Mouse (Mus musculus): Measurements from ENCODE around the gene Dcaf5. TPM values are rescaled to one million over a fixed set of nuclear protein-coding genes. Genes with fewer than 3 reads are reported as not detected.

Gene Dcaf5
- polyA plus RNA-seq, 1 experiment from 2014 or later: 8.8 TPM

GRCm38 (mm10) chr12:80326047-80326446 is 110.4 kb downstream of the Dcaf5 start:
- Histone ChIP-seq H3K27ac (no peak overlapping the region), H3K9ac (no peak overlapping the region), H3K27me3 (replicated peaks) (no peaks in the 10 kb centered on the region), H3K4me2 (replicated peaks) (no peak overlapping the region), H3K9me3 (no peaks in the 10 kb centered on the region), H3K4me1 (replicated peaks) (peaks cover 32% of the 10 kb centered on the region), H3K4me3 (replicated peaks) (no peak overlapping the region), H3K36me3 (no peaks in the 10 kb centered on the region)
- no peak for ATAC-seq

GRCm38 (mm10) chr12:80324785-80325131 is 111.6 kb downstream of the Dcaf5 start:
- Histone ChIP-seq H3K27ac (0 out of 2 replicates have a peak overlapping the region, but pooled peaks have one; percentile 15), H3K9ac (no peak overlapping the region), H3K9me3 (no peaks in the 10 kb centered on the region), H3K36me3 (no peaks in the 10 kb centered on the region), H3K4me3 (replicated peaks) (no peak overlapping the region), H3K4me2 (replicated peaks) (no peak overlapping the region), H3K27me3 (replicated peaks) (no peaks in the 10 kb centered on the region), H3K4me1 (replicated peaks) (peaks cover 23% of the 10 kb centered on the region)
- peak; percentile 19; the same call in 1 of the 2 replicates for ATAC-seq
- 19% methylated on average over 1 of the region's 1 CpGs for WGBS

- peak; percentile 55 for ATAC-seq
- H3K4me3 ChIP-seq (replicated peaks): no peak overlapping the region
- 43% methylated on average over 9 of the region's 9 CpGs for WGBS
- H3K36me3 ChIP-seq: no peaks in the 10 kb centered on the region
- no peak overlapping the region for H3K9ac ChIP-seq
- 0 out of 2 replicates have a peak overlapping the region, but pooled peaks have one; percentile 15 for H3K27ac ChIP-seq
- no peak overlapping the region for H3K4me2 ChIP-seq (replicated peaks)
- no peaks in the 10 kb centered on the region for H3K9me3 ChIP-seq
- no peaks in the 10 kb centered on the region for H3K27me3 ChIP-seq (replicated peaks)
- H3K4me1 ChIP-seq (replicated peaks): peaks cover 20% of the 10 kb centered on the region; the same call in 1 of the 2 replicates
Measured at GRCm38 (mm10) chr12:80324051-80324784, 112.2 kb downstream of the Dcaf5 start.

GRCm38 (mm10) chr12:80323371-80324050 is 112.9 kb downstream of the Dcaf5 start:
- Histone ChIP-seq H3K9me3 (no peaks in the 10 kb centered on the region), H3K27ac (no peak overlapping the region), H3K36me3 (no peaks in the 10 kb centered on the region), H3K4me1 (replicated peaks) (peaks cover 25% of the 10 kb centered on the region), H3K27me3 (replicated peaks) (no peaks in the 10 kb centered on the region), H3K9ac (no peak overlapping the region), H3K4me2 (replicated peaks) (no peak overlapping the region), H3K4me3 (replicated peaks) (no peak overlapping the region)
- peak; percentile 21; the same call in 1 of the 2 replicates for ATAC-seq
- 61% methylated on average over 8 of the region's 8 CpGs for WGBS

- Histone ChIP-seq H3K4me2 (replicated peaks) (no peak overlapping the region), H3K9me3 (no peaks in the 10 kb centered on the region), H3K4me1 (replicated peaks) (peaks cover 27% of the 10 kb centered on the region), H3K36me3 (no peaks in the 10 kb centered on the region), H3K4me3 (replicated peaks) (no peak overlapping the region), H3K9ac (no peak overlapping the region), H3K27ac (no peak overlapping the region), H3K27me3 (replicated peaks) (no peaks in the 10 kb centered on the region)
- ATAC-seq: no peak
- 75% methylated on average over 6 of the region's 6 CpGs for WGBS
Measured at GRCm38 (mm10) chr12:80322494-80322893, 113.9 kb downstream of the Dcaf5 start.

- 71% methylated on average over 2 of the region's 2 CpGs for WGBS
- Histone ChIP-seq H3K27ac (no peak overlapping the region), H3K27me3 (replicated peaks) (no peaks in the 10 kb centered on the region), H3K4me2 (replicated peaks) (no peak overlapping the region), H3K4me1 (replicated peaks) (peaks cover 11% of the 10 kb centered on the region; the same call in 1 of the 2 replicates), H3K9ac (no peak overlapping the region), H3K9me3 (no peaks in the 10 kb centered on the region), H3K4me3 (replicated peaks) (no peak overlapping the region), H3K36me3 (no peaks in the 10 kb centered on the region)
- peak; percentile 71 for ATAC-seq
Measured at GRCm38 (mm10) chr12:80319062-80319461, 117.3 kb downstream of the Dcaf5 start.

GRCm38 (mm10) chr12:80315321-80315720 is 121.1 kb downstream of the Dcaf5 start:
- no peaks in the 10 kb centered on the region for H3K36me3 ChIP-seq
- H3K9ac ChIP-seq: no peak overlapping the region
- 93% methylated on average over 2 of the region's 2 CpGs for WGBS
- no peak overlapping the region for H3K4me3 ChIP-seq (replicated peaks)
- peaks cover 7% of the 10 kb centered on the region; the same call in 1 of the 2 replicates for H3K4me1 ChIP-seq (replicated peaks)
- no peaks in the 10 kb centered on the region for H3K27me3 ChIP-seq (replicated peaks)
- H3K9me3 ChIP-seq: no peaks in the 10 kb centered on the region
- no peak overlapping the region for H3K27ac ChIP-seq
- no peak for ATAC-seq
- H3K4me2 ChIP-seq (replicated peaks): no peak overlapping the region

GRCm38 (mm10) chr12:80311959-80312669 is 124.3 kb downstream of the Dcaf5 start:
- 53% methylated on average over 3 of the region's 3 CpGs for WGBS
- Histone ChIP-seq H3K9me3 (no peaks in the 10 kb centered on the region), H3K4me1 (replicated peaks) (no peaks in the 10 kb centered on the region), H3K9ac (no peak overlapping the region), H3K4me3 (replicated peaks) (no peak overlapping the region), H3K36me3 (no peaks in the 10 kb centered on the region), H3K27ac (no peak overlapping the region), H3K27me3 (replicated peaks) (no peaks in the 10 kb centered on the region), H3K4me2 (replicated peaks) (no peak overlapping the region)
- peak; percentile 96 for ATAC-seq

- WGBS: 42% methylated on average over 3 of the region's 3 CpGs
- no peaks in the 10 kb centered on the region for H3K36me3 ChIP-seq
- no peak overlapping the region for H3K4me3 ChIP-seq (replicated peaks)
- ATAC-seq: no peak
- no peak overlapping the region for H3K27ac ChIP-seq
- no peaks in the 10 kb centered on the region for H3K27me3 ChIP-seq (replicated peaks)
- no peaks in the 10 kb centered on the region for H3K9me3 ChIP-seq
- H3K4me2 ChIP-seq (replicated peaks): no peak overlapping the region
- H3K4me1 ChIP-seq (replicated peaks): no peaks in the 10 kb centered on the region
- H3K9ac ChIP-seq: no peak overlapping the region
Measured at GRCm38 (mm10) chr12:80307556-80307955, 128.8 kb downstream of the Dcaf5 start.

- Histone ChIP-seq H3K4me1 (replicated peaks) (no peaks in the 10 kb centered on the region), H3K4me2 (replicated peaks) (no peak overlapping the region), H3K27me3 (replicated peaks) (no peaks in the 10 kb centered on the region), H3K9me3 (no peaks in the 10 kb centered on the region), H3K27ac (no peak overlapping the region), H3K4me3 (replicated peaks) (no peak overlapping the region), H3K9ac (no peak overlapping the region), H3K36me3 (no peaks in the 10 kb centered on the region)
- ATAC-seq: no peak
- WGBS: 95% methylated on average over 3 of the region's 3 CpGs
Measured at GRCm38 (mm10) chr12:80304518-80304917, 131.9 kb downstream of the Dcaf5 start.

- no peaks in the 10 kb centered on the region for H3K27me3 ChIP-seq (replicated peaks)
Measured at GRCm38 (mm10) chr12:80300833-80301456, 135.5 kb downstream of the Dcaf5 start.

GRCm38 (mm10) chr12:80298714-80299113 is 137.7 kb downstream of the Dcaf5 start:
- WGBS: 50% methylated on average over 6 of the region's 6 CpGs
- no peaks in the 10 kb centered on the region for H3K27me3 ChIP-seq (replicated peaks)
- H3K4me1 ChIP-seq (replicated peaks): no peaks in the 10 kb centered on the region
- no peak overlapping the region for H3K4me2 ChIP-seq (replicated peaks)
- H3K27ac ChIP-seq: no peak overlapping the region
- H3K9ac ChIP-seq: no peak overlapping the region
- H3K36me3 ChIP-seq: no peaks in the 10 kb centered on the region
- no peaks in the 10 kb centered on the region for H3K9me3 ChIP-seq
- no peak for ATAC-seq
- H3K4me3 ChIP-seq (replicated peaks): no peak overlapping the region

More at GRCm38 (mm10) chr12:80300833-80301456, 135.5 kb downstream of the Dcaf5 start:
- Histone ChIP-seq H3K4me3 (replicated peaks) (no peak overlapping the region), H3K4me2 (replicated peaks) (no peak overlapping the region), H3K27ac (no peak overlapping the region), H3K4me1 (replicated peaks) (no peaks in the 10 kb centered on the region), H3K9ac (no peak overlapping the region), H3K9me3 (no peaks in the 10 kb centered on the region), H3K36me3 (no peaks in the 10 kb centered on the region)
- no peak for ATAC-seq
- 71% methylated on average over 9 of the region's 9 CpGs for WGBS

All from intestine, embryonic 15.5 days (tissue).